Mouse (Mus musculus): ENCODE results near the gene Ms4a10. TPM values are rescaled to one million over a fixed set of nuclear protein-coding genes. Genes with fewer than 3 reads are reported as not detected.

Ms4a10 gene
- total and polyA plus RNA-seq, 2 experiments from 2014 or later, result not detected

GRCm38 (mm10) chr19:10991911-10992310 lies 17.4 kb upstream of the Ms4a10 start:
- Histone ChIP-seq H3K9ac (replicated peaks; ENCODE audit: low read length) (no peak overlapping the region), H3K4me3 (ENCODE audit: low read length) (no peak overlapping the region), H3K27ac (no peak overlapping the region), H3K36me3 (ENCODE audit: insufficient read depth, low read length) (no peaks in the 10 kb centered on the region), H3K27me3 (ENCODE audit: insufficient read depth, low read length) (no peaks in the 10 kb centered on the region), H3K9me3 (ENCODE audit: low read length) (no peaks in the 10 kb centered on the region), H3K4me2 (ENCODE audit: low read depth, low read length) (no peak overlapping the region), H3K4me1 (ENCODE audit: insufficient read depth, low read length) (no peaks in the 10 kb centered on the region)
- TF ChIP-seq CTCF (IDR thresholded peaks at IDR 0.05; ENCODE audit: low read depth), result no peak
- DNase-seq (ENCODE audit: low spot score) (no peak), ATAC-seq (no peak)

GRCm38 (mm10) chr19:10990751-10991150 lies 16.3 kb upstream of the Ms4a10 start:
- no peaks in the 10 kb centered on the region for H3K36me3 ChIP-seq (ENCODE audit: insufficient read depth, low read length)
- 70% methylated on average over 1 of the region's 1 CpGs for WGBS
- H3K27ac ChIP-seq, result no peak overlapping the region
- no peaks in the 10 kb centered on the region for H3K4me1 ChIP-seq (ENCODE audit: insufficient read depth, low read length)
- TF ChIP-seq CTCF (IDR thresholded peaks at IDR 0.05; ENCODE audit: low read depth), result no peak
- H3K9ac ChIP-seq (replicated peaks; ENCODE audit: low read length), result no peak overlapping the region
- H3K4me2 ChIP-seq (ENCODE audit: low read depth, low read length), result no peak overlapping the region
- no peaks in the 10 kb centered on the region for H3K9me3 ChIP-seq (ENCODE audit: low read length)
- DNase-seq (ENCODE audit: low spot score) (no peak), ATAC-seq (no peak)
- no peak overlapping the region for H3K4me3 ChIP-seq (ENCODE audit: low read length)
- no peaks in the 10 kb centered on the region for H3K27me3 ChIP-seq (ENCODE audit: insufficient read depth, low read length)

- no peak overlapping the region for H3K9ac ChIP-seq (replicated peaks; ENCODE audit: low read length)
- WGBS, result 85% methylated on average over 1 of the region's 1 CpGs
- DNase-seq (ENCODE audit: low spot score) (no peak), ATAC-seq (no peak)
- no peaks in the 10 kb centered on the region for H3K4me1 ChIP-seq (ENCODE audit: insufficient read depth, low read length)
- no peaks in the 10 kb centered on the region for H3K9me3 ChIP-seq (ENCODE audit: low read length)
- H3K4me3 ChIP-seq (ENCODE audit: low read length), result no peak overlapping the region
- H3K27ac ChIP-seq, result no peak overlapping the region
- no peaks in the 10 kb centered on the region for H3K27me3 ChIP-seq (ENCODE audit: insufficient read depth, low read length)
- no peak overlapping the region for H3K4me2 ChIP-seq (ENCODE audit: low read depth, low read length)
- no peak for TF ChIP-seq CTCF (IDR thresholded peaks at IDR 0.05; ENCODE audit: low read depth)
- no peaks in the 10 kb centered on the region for H3K36me3 ChIP-seq (ENCODE audit: insufficient read depth, low read length)
These were observed 14.1 kb upstream of the Ms4a10 start for GRCm38 (mm10) chr19:10988563-10988962.

- Histone ChIP-seq H3K4me2 (ENCODE audit: low read depth, low read length) (no peak overlapping the region), H3K4me1 (ENCODE audit: insufficient read depth, low read length) (no peaks in the 10 kb centered on the region), H3K9ac (replicated peaks; ENCODE audit: low read length) (no peak overlapping the region), H3K9me3 (ENCODE audit: low read length) (no peaks in the 10 kb centered on the region), H3K27me3 (ENCODE audit: insufficient read depth, low read length) (no peaks in the 10 kb centered on the region), H3K27ac (no peak overlapping the region), H3K4me3 (ENCODE audit: low read length) (no peak overlapping the region), H3K36me3 (ENCODE audit: insufficient read depth, low read length) (no peaks in the 10 kb centered on the region)
- WGBS, result 82% methylated on average over 4 of the region's 4 CpGs
- no peak for DNase-seq (ENCODE audit: low spot score)
- no peak for TF ChIP-seq CTCF (IDR thresholded peaks at IDR 0.05; ENCODE audit: low read depth)
- no peak for ATAC-seq
These were observed 11.4 kb upstream of the Ms4a10 start for GRCm38 (mm10) chr19:10985889-10986288.

GRCm38 (mm10) chr19:10984551-10984950 lies 10.1 kb upstream of the Ms4a10 start:
- no peak for ATAC-seq
- Histone ChIP-seq H3K4me2 (ENCODE audit: low read depth, low read length) (no peak overlapping the region), H3K27me3 (ENCODE audit: insufficient read depth, low read length) (no peaks in the 10 kb centered on the region), H3K4me1 (ENCODE audit: insufficient read depth, low read length) (no peaks in the 10 kb centered on the region), H3K36me3 (ENCODE audit: insufficient read depth, low read length) (no peaks in the 10 kb centered on the region), H3K27ac (no peak overlapping the region), H3K9me3 (ENCODE audit: low read length) (no peaks in the 10 kb centered on the region), H3K4me3 (ENCODE audit: low read length) (no peak overlapping the region), H3K9ac (replicated peaks; ENCODE audit: low read length) (no peak overlapping the region)
- no peak for TF ChIP-seq CTCF (IDR thresholded peaks at IDR 0.05; ENCODE audit: low read depth)
- 80% methylated on average over 13 of the region's 13 CpGs for WGBS
- no peak for DNase-seq (ENCODE audit: low spot score)

GRCm38 (mm10) chr19:10983146-10983545 lies 8.7 kb upstream of the Ms4a10 start:
- no peak overlapping the region for H3K4me3 ChIP-seq (ENCODE audit: low read length)
- no peak for ATAC-seq
- H3K27me3 ChIP-seq (ENCODE audit: insufficient read depth, low read length), result no peaks in the 10 kb centered on the region
- WGBS, result 27% methylated on average over 14 of the region's 14 CpGs
- H3K4me2 ChIP-seq (ENCODE audit: low read depth, low read length), result no peak overlapping the region
- DNase-seq (ENCODE audit: low spot score), result peak; percentile 18
- H3K9me3 ChIP-seq (ENCODE audit: low read length), result no peaks in the 10 kb centered on the region
- H3K4me1 ChIP-seq (ENCODE audit: insufficient read depth, low read length), result no peaks in the 10 kb centered on the region
- no peaks in the 10 kb centered on the region for H3K36me3 ChIP-seq (ENCODE audit: insufficient read depth, low read length)
- H3K27ac ChIP-seq, result no peak overlapping the region
- TF ChIP-seq CTCF (IDR thresholded peaks at IDR 0.05; ENCODE audit: low read depth), result peak; percentile 62
- no peak overlapping the region for H3K9ac ChIP-seq (replicated peaks; ENCODE audit: low read length)

- H3K27me3 ChIP-seq (ENCODE audit: insufficient read depth, low read length), result no peaks in the 10 kb centered on the region
- 84% methylated on average over 5 of the region's 5 CpGs for WGBS
- no peaks in the 10 kb centered on the region for H3K9me3 ChIP-seq (ENCODE audit: low read length)
- no peak overlapping the region for H3K27ac ChIP-seq
- H3K36me3 ChIP-seq (ENCODE audit: insufficient read depth, low read length), result no peaks in the 10 kb centered on the region
- H3K4me1 ChIP-seq (ENCODE audit: insufficient read depth, low read length), result no peaks in the 10 kb centered on the region
- TF ChIP-seq CTCF (IDR thresholded peaks at IDR 0.05; ENCODE audit: low read depth), result no peak
- H3K4me2 ChIP-seq (ENCODE audit: low read depth, low read length), result no peak overlapping the region
- ATAC-seq (no peak), DNase-seq (ENCODE audit: low spot score) (no peak)
- H3K9ac ChIP-seq (replicated peaks; ENCODE audit: low read length), result no peak overlapping the region
- no peak overlapping the region for H3K4me3 ChIP-seq (ENCODE audit: low read length)
These were observed 5.7 kb upstream of the Ms4a10 start for GRCm38 (mm10) chr19:10980210-10980609.
